Mouse (Mus musculus): ENCODE results near the gene Naxd.
"Not testable (repeated sequence)": the region's sequence is repeated elsewhere in the genome, so short reads cannot be mapped to it uniquely, and the experiment has no call there.

Naxd gene

GRCm38 (mm10) chr8:11516292-11516691 lies 19.0 kb downstream of the Naxd start:
- no peak for DNase-seq

- no peak for DNase-seq
These were observed 20.2 kb downstream of the Naxd start for GRCm38 (mm10) chr8:11517366-11518055.

DNA sequence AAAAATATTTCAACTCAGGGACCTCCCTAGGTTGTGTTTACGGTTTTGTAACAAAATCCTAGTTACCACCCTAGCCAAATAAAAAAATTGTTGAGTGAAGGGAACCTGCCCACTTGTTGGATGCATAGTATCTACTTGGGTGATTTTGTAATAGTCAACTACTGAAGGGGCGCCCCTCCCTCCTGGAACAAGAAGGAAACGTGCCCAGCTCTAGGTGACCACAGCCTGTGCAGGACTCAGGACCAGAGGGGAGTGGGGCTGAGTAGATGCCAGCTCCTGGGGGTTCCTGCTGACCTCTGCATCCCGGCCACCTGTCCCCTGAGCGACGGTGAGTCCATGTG lies 20.7 kb downstream of the Naxd start:
- no peak for DNase-seq

- peak in 1 of 2 experiments; percentile 12 for DNase-seq
These were observed 21.4 kb downstream of the Naxd start for GRCm38 (mm10) chr8:11518676-11519075.

DNA sequence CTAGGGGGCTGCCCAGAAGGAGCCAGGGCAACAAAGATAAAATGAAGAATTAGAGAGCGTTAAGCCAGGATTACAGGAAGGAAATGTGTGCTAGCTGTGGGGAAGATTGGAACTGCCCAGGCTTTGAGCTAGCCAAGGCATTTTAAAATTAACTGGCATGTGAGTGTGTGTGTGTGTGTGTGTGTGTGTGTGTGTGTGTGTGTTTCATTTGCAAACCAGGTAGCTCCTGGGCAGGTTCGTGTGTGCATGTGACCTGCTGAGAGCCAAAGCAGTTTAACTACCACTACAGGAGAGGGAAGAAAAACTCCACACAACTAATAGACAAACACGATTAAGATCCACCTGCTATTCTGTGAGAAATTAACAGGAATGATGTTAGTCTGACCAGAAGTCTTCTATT lies 26.0 kb downstream of the Naxd start:
- peak; percentile 25 to 65 for DNase-seq

DNA sequence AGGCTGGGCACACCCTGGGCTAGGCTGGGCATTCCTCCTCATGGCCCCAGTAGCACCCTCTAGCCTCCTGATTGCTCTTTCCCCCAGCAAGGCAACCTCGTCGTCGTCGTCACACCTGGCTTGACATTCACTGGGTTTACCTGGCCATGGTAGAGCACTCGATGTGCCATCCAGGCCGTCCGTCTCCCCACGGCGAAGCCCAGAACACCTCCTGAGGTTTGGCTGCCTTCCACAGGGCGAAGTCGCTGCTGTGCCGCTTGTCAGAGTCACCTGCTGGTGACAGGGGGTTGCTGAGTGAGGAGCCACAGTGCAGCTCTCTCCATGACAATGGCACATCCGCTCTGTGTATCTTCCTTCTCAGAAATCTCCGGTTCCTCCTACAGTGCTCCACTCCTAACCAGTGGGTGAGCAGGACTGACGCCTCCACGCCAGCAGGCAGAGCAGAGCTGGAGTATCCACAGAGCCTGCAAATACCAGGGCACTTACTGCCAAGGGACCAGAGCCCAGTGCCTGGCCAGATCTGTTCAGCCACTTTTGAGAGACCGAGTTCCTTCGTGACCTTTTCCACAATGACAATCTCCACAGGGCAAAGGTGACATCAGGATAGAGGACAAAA lies 33.0 kb downstream of the Naxd start:
- DNase-seq = peak in 1 of 2 experiments; percentile 50

DNA sequence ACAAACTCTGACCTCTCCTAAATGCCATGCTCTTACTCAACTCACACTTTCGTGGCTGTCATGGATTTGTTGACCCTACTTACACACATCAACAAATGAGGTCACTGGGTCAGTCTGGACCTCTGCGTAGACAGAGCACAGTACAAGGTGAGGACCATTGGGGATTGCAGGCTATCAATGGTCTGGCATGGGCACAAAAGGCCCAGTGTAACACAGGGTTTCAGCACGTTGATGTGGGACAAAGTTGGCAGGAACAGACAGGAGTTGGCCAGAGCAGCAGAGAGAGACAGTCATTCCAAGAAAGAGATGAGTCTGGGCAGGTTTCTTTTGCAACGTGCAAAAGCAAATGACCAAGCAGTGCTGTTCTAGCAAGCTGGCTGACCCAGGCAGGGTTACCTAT lies 33.5 kb downstream of the Naxd start:
- DNase-seq = no peak

GRCm38 (mm10) chr8:11534494-11534893 lies 37.2 kb downstream of the Naxd start:
- no peak for DNase-seq

DNA sequence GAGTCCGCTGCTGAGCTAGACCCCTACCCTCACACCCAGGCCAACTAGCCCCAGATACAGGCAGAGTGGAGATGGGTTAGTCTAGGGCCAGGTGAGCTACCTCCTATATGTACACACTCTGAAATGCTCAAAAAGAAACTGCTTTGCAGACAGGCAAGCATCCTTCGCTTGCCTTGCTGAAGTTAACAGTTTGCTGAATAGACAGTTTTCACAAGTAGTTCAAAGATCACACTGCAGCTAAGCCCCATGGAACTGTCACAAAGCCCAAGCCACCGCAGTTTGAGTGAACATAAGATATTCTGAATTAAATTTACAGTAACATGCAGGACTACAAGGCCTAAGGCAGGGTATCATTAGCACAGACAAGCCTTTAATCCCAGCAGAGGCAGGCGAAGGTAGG lies 41.7 kb downstream of the Naxd start:
- no peak for DNase-seq

- DNase-seq = no peak
These were observed 42.9 kb downstream of the Naxd start for GRCm38 (mm10) chr8:11540182-11540581.

- peak; percentile 20 to 60 for DNase-seq
These were observed 44.7 kb downstream of the Naxd start for GRCm38 (mm10) chr8:11542031-11542430.

- DNase-seq = no peak
These were observed 45.6 kb downstream of the Naxd start for GRCm38 (mm10) chr8:11542866-11543265.

DNA sequence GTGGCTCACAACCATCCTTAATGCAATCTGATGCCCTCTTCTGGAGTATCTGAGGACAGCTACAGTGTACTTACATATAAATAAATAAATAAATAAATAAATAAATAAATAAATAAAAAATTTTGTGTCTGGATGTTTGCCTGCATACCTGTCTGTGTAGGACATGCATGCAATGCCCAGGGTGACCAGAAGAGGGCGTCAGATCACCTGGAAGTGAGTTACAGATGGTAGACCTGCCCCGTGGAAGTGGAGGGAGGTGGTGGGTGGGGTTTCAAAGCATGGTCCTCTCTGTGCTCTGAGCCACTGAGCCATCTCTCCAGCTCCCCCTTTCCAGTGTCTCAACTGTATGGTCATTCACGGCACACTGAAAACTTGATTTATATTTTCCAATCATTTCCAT lies 47.1 kb downstream of the Naxd start:
- peak; percentile 74 to 84 for DNase-seq

DNA sequence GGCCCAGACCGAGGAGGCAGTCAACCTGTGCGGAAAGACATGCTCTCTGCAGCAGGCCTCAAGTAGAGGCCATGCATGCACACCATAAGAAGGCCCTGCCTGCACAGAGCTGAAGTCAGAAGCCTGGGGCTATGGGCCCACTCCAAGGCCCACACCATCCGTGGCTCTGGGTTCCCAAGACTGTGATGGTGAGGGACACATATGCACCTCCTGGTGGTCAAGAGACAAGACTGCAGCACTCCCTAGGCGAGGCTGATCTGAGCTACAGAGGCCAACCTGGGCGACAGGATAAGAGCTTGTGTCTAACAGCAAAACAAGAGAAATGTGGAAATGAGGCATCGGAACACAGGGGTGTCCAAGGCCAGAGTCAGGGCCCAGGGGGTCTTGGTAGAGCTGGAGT lies 49.8 kb downstream of the Naxd start:
- no peak for DNase-seq

- peak in 1 of 2 experiments; percentile 58 for DNase-seq
These were observed 52.4 kb downstream of the Naxd start for GRCm38 (mm10) chr8:11549706-11550105.

DNA sequence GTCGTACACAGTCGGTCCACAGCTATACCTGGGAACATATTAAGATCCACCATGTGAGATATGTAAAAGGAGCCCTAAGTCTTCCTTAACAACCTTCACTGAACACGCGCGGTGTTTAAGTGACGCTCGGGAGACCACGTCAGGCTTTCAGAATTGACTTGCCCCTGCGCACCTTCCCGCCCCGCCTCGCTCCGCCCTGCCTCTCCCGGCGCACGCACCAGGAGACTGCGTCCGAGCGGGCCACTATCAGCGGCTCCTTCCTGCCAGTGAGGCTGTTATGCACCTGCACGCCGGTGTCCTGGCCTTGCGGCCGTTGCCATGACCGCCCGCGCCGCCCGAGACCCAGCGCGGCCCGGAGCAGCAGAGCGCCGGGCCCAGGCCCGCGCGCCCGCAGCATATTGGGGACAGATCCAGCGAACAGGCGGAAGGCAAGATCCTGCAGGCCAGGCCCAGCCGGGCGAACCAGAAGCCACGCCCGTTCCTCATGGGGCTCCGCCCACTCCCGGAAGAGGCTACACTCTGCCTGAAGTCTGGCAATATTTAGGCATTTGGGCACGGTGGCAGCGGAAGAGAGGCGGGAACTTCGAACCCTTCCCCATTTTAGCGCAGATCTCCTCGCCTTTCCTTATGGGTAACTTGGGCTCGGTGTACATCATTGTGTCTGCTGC lies 53.1 kb downstream of the Naxd start, which contains the start of gene Cars2:
Gene Cars2, minus strand, starts transcription at position 503 of the 668 bp plus-strand sequence.
- DNase-seq = peak; percentile 96 to 97

DNA sequence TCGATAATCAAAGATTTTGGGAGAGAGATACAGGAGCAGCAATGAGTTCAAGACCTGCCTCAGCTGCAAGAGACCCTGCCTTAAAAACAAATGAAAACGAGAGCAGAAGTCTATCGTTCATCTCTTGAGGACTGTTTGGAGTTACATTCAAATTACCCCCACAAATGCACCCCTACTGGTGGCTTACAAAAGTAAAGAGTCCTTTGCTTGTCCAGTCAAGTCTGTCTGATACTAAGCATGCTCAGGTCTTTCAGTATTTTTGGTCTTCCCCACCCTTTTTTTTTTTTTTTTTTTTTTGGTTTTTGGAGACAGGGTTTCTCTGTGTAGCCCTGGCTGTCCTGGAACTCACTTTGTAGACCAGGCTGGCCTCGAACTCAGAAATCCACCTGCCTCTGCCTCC lies 54.2 kb downstream of the Naxd start:
- DNase-seq = not testable (repeated sequence)

DNA sequence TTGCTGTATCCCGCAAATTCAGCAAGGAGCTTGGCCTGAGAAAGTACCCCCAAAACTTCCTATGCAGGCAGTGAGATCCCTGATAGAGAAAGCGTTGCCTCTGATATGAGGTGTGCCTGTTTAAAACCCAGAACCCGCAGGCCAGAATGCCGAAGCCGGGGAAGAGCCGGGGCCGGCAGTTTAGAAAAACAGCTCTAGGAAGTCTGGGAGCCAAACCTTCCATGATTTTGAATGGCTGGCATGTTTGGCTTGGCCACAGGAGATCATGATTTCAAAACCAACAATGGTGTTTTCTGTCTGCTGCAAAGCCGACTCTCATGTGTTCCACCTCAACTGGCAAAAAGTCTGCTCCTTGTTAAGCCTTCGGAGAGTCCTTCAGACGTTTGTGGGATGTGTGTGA lies 55.1 kb downstream of the Naxd start:
- no peak for DNase-seq

DNA sequence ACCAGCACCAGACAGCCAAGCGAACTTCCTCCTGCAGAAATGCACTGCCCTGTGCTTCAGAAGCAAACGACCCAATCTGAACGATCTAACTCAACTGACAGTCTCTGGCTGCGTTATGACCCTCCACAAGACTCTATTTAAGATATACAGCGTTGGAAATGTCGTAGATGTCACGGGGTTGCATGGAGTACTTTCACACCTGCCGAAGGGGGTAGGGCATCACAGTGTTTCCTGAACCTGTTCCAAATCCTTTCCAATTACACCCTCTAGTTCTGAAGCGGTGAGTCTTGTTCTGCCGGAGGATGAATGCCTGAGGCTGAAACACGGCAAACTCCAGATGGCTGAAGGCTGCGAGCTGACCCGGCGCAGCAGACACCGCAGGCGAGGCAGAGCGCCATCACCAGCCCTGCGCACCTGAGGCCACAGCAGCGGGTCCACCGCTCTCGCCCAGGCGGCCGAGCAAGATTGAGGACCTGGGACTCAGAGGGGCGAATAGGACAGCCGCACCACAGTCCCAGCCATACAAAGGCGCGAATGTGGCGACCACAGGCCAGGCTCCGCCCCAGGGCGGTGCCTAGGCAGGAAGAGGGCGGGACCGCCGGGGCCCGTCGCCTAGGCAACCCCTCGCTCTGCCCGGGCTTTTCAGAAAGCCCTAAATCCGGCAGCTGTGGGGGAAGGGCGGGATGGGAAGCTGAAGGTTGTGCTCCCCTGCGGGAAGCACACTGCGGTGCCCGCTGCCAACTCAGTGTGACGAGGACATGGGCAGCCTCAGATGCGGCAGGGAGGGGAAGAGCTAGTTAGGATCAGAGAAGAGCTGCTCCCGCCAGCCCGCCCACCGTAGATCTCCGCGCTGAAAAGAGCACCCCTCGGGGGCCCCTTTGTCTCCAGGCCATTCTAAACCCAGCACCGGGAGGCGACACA lies 57.8 kb downstream of the Naxd start, which contains the start of gene Ing1:
Gene Ing1, plus strand, starts transcription at position 773 of the 921 bp plus-strand sequence.
- DNase-seq = peak; percentile 96 to 97

- DNase-seq = peak; percentile 99 to 100
These were observed 58.6 kb downstream of the Naxd start for GRCm38 (mm10) chr8:11555720-11556591.

DNA sequence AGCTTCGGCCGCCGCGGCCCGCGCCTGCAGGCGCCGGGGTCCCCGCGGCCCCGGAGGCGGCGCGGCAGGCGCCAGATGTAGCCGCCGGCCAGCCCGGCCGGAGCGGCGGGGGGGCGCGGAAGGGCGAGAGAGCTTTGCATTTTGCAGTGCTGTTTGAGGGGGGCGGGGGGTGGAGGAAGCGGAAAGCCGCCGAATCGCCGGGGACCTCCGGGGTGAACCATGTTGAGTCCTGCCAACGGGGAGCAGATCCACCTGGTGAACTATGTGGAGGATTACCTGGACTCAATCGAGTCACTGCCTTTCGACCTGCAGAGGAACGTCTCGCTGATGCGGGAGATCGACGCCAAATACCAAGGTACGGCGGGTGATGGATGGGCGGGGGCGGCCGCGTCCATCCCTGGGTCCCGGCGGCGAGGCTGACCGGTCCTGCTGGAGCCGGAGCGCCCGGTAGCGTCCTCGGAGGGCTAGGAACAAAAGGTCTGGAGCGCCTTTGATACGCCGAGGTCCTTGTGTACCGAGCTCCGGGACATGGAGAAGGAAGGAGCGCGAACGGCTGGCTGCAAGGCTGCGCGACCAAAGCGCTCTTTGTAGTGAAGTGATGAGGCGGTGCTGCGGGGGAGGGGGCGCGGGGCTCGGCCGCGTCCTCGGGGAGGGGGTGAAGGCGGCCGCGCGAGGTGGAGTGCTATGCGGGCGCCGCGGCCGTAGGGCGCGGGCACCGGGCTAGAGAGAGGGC lies 59.6 kb downstream of the Naxd start:
- peak; percentile 47 to 71 for DNase-seq
